Mouse (Mus musculus) hindbrain, embryonic 11.5 days (tissue): ENCODE measurements around the gene Bcan. TPM values are rescaled to one million over a fixed set of nuclear protein-coding genes. Genes with fewer than 3 reads are reported as not detected.

Experiments used
- ATAC-seq: fragments of 200-750 bp; cut with Nextera tagmentation; 2 replicates; pipeline ENCODE4 v1.8.0; 2017; ENCODE audit warnings: mild to moderate bottlenecking, moderate TSS enrichment, moderate library complexity; ENCODE audit not compliant: low FRiP score
- DNase-seq: peaks from one replicate; pipeline ENCODE4 v3.0.0-alpha.2; 2015; ENCODE audit warnings: low spot score
- H3K27ac ChIP-seq: fragments of 300-500 bp; sonication (generic); 2 replicates; pipeline ENCODE4 v1.5.1; 2014; ENCODE audit warnings: mild to moderate bottlenecking, low read depth, low read length
- H3K27me3 ChIP-seq: fragments of 300-500 bp; sonication (generic); 2 replicates; pipeline ENCODE4 v1.6.1; 2014; ENCODE audit warnings: mild to moderate bottlenecking, low read length, moderate library complexity, mixed read lengths; ENCODE audit not compliant: control insufficient read depth, insufficient read depth
- H3K36me3 ChIP-seq: fragments of 300-500 bp; sonication (generic); 2 replicates; pipeline ENCODE4 v1.6.1; 2014; ENCODE audit warnings: mild to moderate bottlenecking, low read length, moderate library complexity, mixed read lengths; ENCODE audit not compliant: control insufficient read depth, insufficient read depth
- H3K4me1 ChIP-seq: fragments of 300-500 bp; sonication (generic); replicated peaks from 2 replicates; pipeline ENCODE4 v1.6.1; 2014; ENCODE audit warnings: low read length, mixed read lengths; ENCODE audit not compliant: control insufficient read depth, insufficient read depth
- H3K4me2 ChIP-seq: fragments of 300-500 bp; sonication (generic); replicated peaks from 2 replicates; pipeline ENCODE4 v1.6.1; 2014; ENCODE audit warnings: mild to moderate bottlenecking, low read depth, low read length
- H3K4me3 ChIP-seq: fragments of 300-500 bp; sonication (generic); 2 replicates; pipeline ENCODE4 v1.5.1; 2014; ENCODE audit warnings: low read depth, low read length
- H3K9ac ChIP-seq: fragments of 300-500 bp; sonication (generic); 2 replicates; pipeline ENCODE4 v1.6.1; 2014; ENCODE audit warnings: low read depth, low read length
- H3K9me3 ChIP-seq: fragments of 300-500 bp; sonication (generic); 2 replicates; pipeline ENCODE4 v1.6.1; 2016; ENCODE audit warnings: low read length; ENCODE audit not compliant: control insufficient read depth
- WGBS: fragments of 180-500 bp; shearing (Covaris S2); extraction: QIAGEN DNeasy Blood & Tissue Kit; methylation state at CpG from one replicate; pipeline ENCODE4 v1.1.7; 2014; 5-methylcytosine and 5-hydroxymethylcytosine counted together
- polyA plus RNA-seq: library from polyadenylated mRNA; unstranded; fragments of >200 nt; fragmentation: Nextera tagmentation; extraction: Ambion mirVana; gene quantifications from 2 replicates; pipeline ENCODE4 v1.2.1, GENCODE M21; 2014

The Bcan gene
- polyA plus RNA-seq, 1 experiment from 2014 or later: 0.82 TPM

GRCm38 (mm10) chr3:87980085-87980484 is 19.9 kb downstream of the Bcan start:
- no peak overlapping the region for H3K4me3 ChIP-seq
- DNase-seq: no peak
- ATAC-seq: no peak
- peaks cover 8% of the 10 kb centered on the region; the same call in 1 of the 2 replicates for H3K36me3 ChIP-seq
- H3K4me1 ChIP-seq: peaks cover 32% of the 10 kb centered on the region
- no peaks in the 10 kb centered on the region for H3K9me3 ChIP-seq
- no peak overlapping the region for H3K9ac ChIP-seq
- H3K27ac ChIP-seq: peak overlapping the region; percentile 47; the same call in 1 of the 2 replicates
- no peaks in the 10 kb centered on the region for H3K27me3 ChIP-seq
- no peak overlapping the region for H3K4me2 ChIP-seq
- 62% methylated on average over 3 of the region's 3 CpGs for WGBS

GRCm38 (mm10) chr3:87979493-87979892 is 20.5 kb downstream of the Bcan start:
- H3K27ac ChIP-seq: no peak overlapping the region
- H3K9ac ChIP-seq: no peak overlapping the region
- H3K4me1 ChIP-seq: peaks cover 31% of the 10 kb centered on the region
- H3K4me2 ChIP-seq: no peak overlapping the region
- no peaks in the 10 kb centered on the region for H3K9me3 ChIP-seq
- DNase-seq (no peak), ATAC-seq (no peak)
- no peak overlapping the region for H3K4me3 ChIP-seq
- no peaks in the 10 kb centered on the region for H3K27me3 ChIP-seq
- H3K36me3 ChIP-seq: peaks cover 8% of the 10 kb centered on the region; the same call in 1 of the 2 replicates
- WGBS: 88% methylated on average over 5 of the region's 5 CpGs

GRCm38 (mm10) chr3:87974381-87974987 is 25.5 kb downstream of the Bcan start:
- peak overlapping the region; percentile 16 for H3K9ac ChIP-seq
- H3K36me3 ChIP-seq: peaks cover 8% of the 10 kb centered on the region; the same call in 1 of the 2 replicates
- H3K4me1 ChIP-seq: peaks cover 13% of the 10 kb centered on the region
- H3K9me3 ChIP-seq: no peaks in the 10 kb centered on the region
- peak overlapping the region; percentile 94 for H3K4me2 ChIP-seq
- peak overlapping the region; percentile 97 for H3K27ac ChIP-seq
- WGBS: 7% methylated on average over 12 of the region's 12 CpGs
- DNase-seq (peak; percentile 88), ATAC-seq (peak; percentile 82)
- H3K4me3 ChIP-seq: peak overlapping the region; percentile 86
- no peaks in the 10 kb centered on the region for H3K27me3 ChIP-seq

- DNase-seq (no peak), ATAC-seq (peak; percentile 5; the same call in 1 of the 2 replicates)
- Histone ChIP-seq H3K4me1 (peaks cover 13% of the 10 kb centered on the region), H3K9ac (peak overlapping the region; percentile 92), H3K27ac (peak overlapping the region; percentile 97), H3K4me3 (peak overlapping the region; percentile 86), H3K9me3 (no peaks in the 10 kb centered on the region), H3K27me3 (no peaks in the 10 kb centered on the region), H3K4me2 (peak overlapping the region; percentile 94), H3K36me3 (peaks cover 8% of the 10 kb centered on the region; the same call in 1 of the 2 replicates)
- 14% methylated on average over 14 of the region's 14 CpGs for WGBS
These were observed 26.2 kb downstream of the Bcan start for GRCm38 (mm10) chr3:87973593-87974380.

GRCm38 (mm10) chr3:87972776-87973175 is 27.3 kb downstream of the Bcan start:
- ATAC-seq (no peak), DNase-seq (peak; percentile 49)
- peak overlapping the region; percentile 94 for H3K4me2 ChIP-seq
- H3K9me3 ChIP-seq: no peaks in the 10 kb centered on the region
- H3K4me1 ChIP-seq: peaks cover 13% of the 10 kb centered on the region
- H3K9ac ChIP-seq: peak overlapping the region; percentile 92
- H3K27me3 ChIP-seq: no peaks in the 10 kb centered on the region
- 20% methylated on average over 5 of the region's 5 CpGs for WGBS
- peaks cover 3% of the 10 kb centered on the region; the same call in 1 of the 2 replicates for H3K36me3 ChIP-seq
- peak overlapping the region; percentile 97 for H3K27ac ChIP-seq
- H3K4me3 ChIP-seq: peak overlapping the region; percentile 86

- H3K4me1 ChIP-seq: peaks cover 13% of the 10 kb centered on the region
- peak overlapping the region; percentile 86 for H3K4me3 ChIP-seq
- H3K27ac ChIP-seq: peak overlapping the region; percentile 97
- H3K9ac ChIP-seq: peak overlapping the region; percentile 92
- peak overlapping the region; percentile 94 for H3K4me2 ChIP-seq
- H3K27me3 ChIP-seq: no peaks in the 10 kb centered on the region
- peaks cover 2% of the 10 kb centered on the region; the same call in 1 of the 2 replicates for H3K36me3 ChIP-seq
- ATAC-seq (peak; percentile 61), DNase-seq (no peak)
- WGBS: 1% methylated on average over 8 of the region's 8 CpGs
- no peaks in the 10 kb centered on the region for H3K9me3 ChIP-seq
These were observed 27.8 kb downstream of the Bcan start for GRCm38 (mm10) chr3:87972203-87972664.

GRCm38 (mm10) chr3:87971489-87972202 is 28.4 kb downstream of the Bcan start:
- H3K36me3 ChIP-seq: no peaks in the 10 kb centered on the region
- peaks cover 13% of the 10 kb centered on the region for H3K4me1 ChIP-seq
- DNase-seq (peak; percentile 71), ATAC-seq (no peak)
- under 1% methylated on average over 55 of the region's 60 CpGs for WGBS
- no peaks in the 10 kb centered on the region for H3K9me3 ChIP-seq
- H3K27me3 ChIP-seq: no peaks in the 10 kb centered on the region
- peak overlapping the region; percentile 92 for H3K9ac ChIP-seq
- H3K27ac ChIP-seq: peak overlapping the region; percentile 97
- peak overlapping the region; percentile 94 for H3K4me2 ChIP-seq
- peak overlapping the region; percentile 86 for H3K4me3 ChIP-seq

GRCm38 (mm10) chr3:87970939-87971488 is 29.0 kb downstream of the Bcan start, which contains the start of gene Nes:
TSS of gene Nes (plus strand) at chr3:87971078.
- H3K4me3 ChIP-seq: peak within 1 kb of the TSS; percentile 86
- peaks cover 13% of the 10 kb centered on the region for H3K4me1 ChIP-seq
- H3K4me2 ChIP-seq: peak within 1 kb of the TSS; percentile 94
- peak within 1 kb of the TSS; percentile 92 for H3K9ac ChIP-seq
- DNase-seq (peak; percentile 91), ATAC-seq (peak; percentile 61)
- no peaks in the 10 kb centered on the region for H3K36me3 ChIP-seq
- H3K27ac ChIP-seq: peak within 1 kb of the TSS; percentile 97
- H3K27me3 ChIP-seq: no peaks in the 10 kb centered on the region
- WGBS: under 1% methylated on average over 44 of the region's 44 CpGs
- H3K9me3 ChIP-seq: no peaks in the 10 kb centered on the region
